Mouse (Mus musculus) forebrain, embryonic 14.5 days (tissue): ENCODE data around the gene Gpr37l1. TPM values are rescaled to one million over a fixed set of nuclear protein-coding genes. Genes with fewer than 3 reads are reported as not detected.

Source experiments
- ATAC-seq: fragments of 200-750 bp; cut with Nextera tagmentation; 2 replicates; pipeline ENCODE4 v1.8.0; 2017; ENCODE audit warnings: mild to moderate bottlenecking, moderate library complexity
- DNase-seq: peaks from one replicate; pipeline ENCODE4 v3.0.0-alpha.2; 2015; ENCODE audit warnings: low spot score
- H3K27ac ChIP-seq: fragments of 300-500 bp; sonication (generic); 2 replicates; pipeline ENCODE4 v1.5.1; 2014; ENCODE audit warnings: low read depth, mild to moderate bottlenecking, control low read depth, low read length, moderate library complexity
- H3K27me3 ChIP-seq: fragments of 300-500 bp; sonication (generic); replicated peaks from 2 replicates; pipeline ENCODE4 v1.6.1; 2014; ENCODE audit warnings: low read length, control low read depth, mixed read lengths; ENCODE audit not compliant: control insufficient read depth, insufficient read depth
- H3K36me3 ChIP-seq: fragments of 300-500 bp; sonication (generic); 2 replicates; pipeline ENCODE4 v1.6.1; 2014; ENCODE audit warnings: low read length, control low read depth; ENCODE audit not compliant: control insufficient read depth, insufficient read depth
- H3K4me1 ChIP-seq: fragments of 300-500 bp; sonication (generic); 2 replicates; pipeline ENCODE4 v1.6.1; 2014; ENCODE audit warnings: antibody characterized with exemption, low read length, control low read depth; ENCODE audit not compliant: control insufficient read depth, insufficient read depth
- H3K4me2 ChIP-seq: fragments of 300-500 bp; sonication (generic); 2 replicates; pipeline ENCODE4 v1.6.1; 2014; ENCODE audit warnings: mild to moderate bottlenecking, control low read depth, low read length
- H3K4me3 ChIP-seq: fragments of 300-500 bp; sonication (generic); 2 replicates; pipeline ENCODE4 v1.5.1; 2014; ENCODE audit warnings: low read depth, low read length, control low read depth
- H3K9ac ChIP-seq: fragments of 300-500 bp; sonication (generic); 2 replicates; pipeline ENCODE4 v1.6.1; 2014; ENCODE audit warnings: mild to moderate bottlenecking, low read length, control low read depth, moderate library complexity
- H3K9me3 ChIP-seq: fragments of 300-500 bp; sonication (generic); replicated peaks from 2 replicates; pipeline ENCODE4 v1.6.1; 2016; ENCODE audit warnings: low read length, control low read depth, mixed read lengths; ENCODE audit not compliant: control insufficient read depth
- WGBS: fragments of 180-500 bp; shearing (Covaris S2); extraction: QIAGEN DNeasy Blood & Tissue Kit; methylation state at CpG from one replicate; pipeline ENCODE4 v1.1.7; 2014; 5-methylcytosine and 5-hydroxymethylcytosine counted together
- polyA plus RNA-seq: library from polyadenylated mRNA; unstranded; fragments of >200 nt; fragmentation: Nextera tagmentation; extraction: Ambion mirVana; gene quantifications from 2 replicates; pipeline ENCODE4 v1.2.1, GENCODE M21; 2014

Gpr37l1 gene
- polyA plus RNA-seq, result 0.24 and 0.33 TPM in 2 replicates

- ATAC-seq, result no peak
These were observed at the start of gene Gpr37l1 for GRCm38 (mm10) chr1:135167435-135167834. Gene Gpr37l1 (minus strand): TSS chr1:135167681.

GRCm38 (mm10) chr1:135213772-135214640 is 46.5 kb upstream of the Gpr37l1 start:
- Histone ChIP-seq H3K4me2 (no peak overlapping the region), H3K36me3 (no peaks in the 10 kb centered on the region), H3K9me3 (no peaks in the 10 kb centered on the region), H3K4me3 (no peak overlapping the region), H3K27ac (no peak overlapping the region), H3K4me1 (no peaks in the 10 kb centered on the region), H3K9ac (no peak overlapping the region), H3K27me3 (no peaks in the 10 kb centered on the region)
- 86% methylated on average over 9 of the region's 9 CpGs for WGBS
- ATAC-seq (no peak), DNase-seq (no peak)

More at GRCm38 (mm10) chr1:135167435-135167834, at the start of gene Gpr37l1:
- DNase-seq, result no peak
- no peak within 1 kb of the TSS for H3K9ac ChIP-seq
- H3K27me3 ChIP-seq, result no peaks in the 10 kb centered on the region
- WGBS, result 72% methylated on average over 11 of the region's 11 CpGs
- H3K36me3 ChIP-seq, result no peaks in the 10 kb centered on the region
- no peak within 1 kb of the TSS for H3K27ac ChIP-seq
- no peaks in the 10 kb centered on the region for H3K4me1 ChIP-seq
- H3K4me3 ChIP-seq, result no peak within 1 kb of the TSS
- no peaks in the 10 kb centered on the region for H3K9me3 ChIP-seq
- H3K4me2 ChIP-seq, result no peak within 1 kb of the TSS

DNA sequence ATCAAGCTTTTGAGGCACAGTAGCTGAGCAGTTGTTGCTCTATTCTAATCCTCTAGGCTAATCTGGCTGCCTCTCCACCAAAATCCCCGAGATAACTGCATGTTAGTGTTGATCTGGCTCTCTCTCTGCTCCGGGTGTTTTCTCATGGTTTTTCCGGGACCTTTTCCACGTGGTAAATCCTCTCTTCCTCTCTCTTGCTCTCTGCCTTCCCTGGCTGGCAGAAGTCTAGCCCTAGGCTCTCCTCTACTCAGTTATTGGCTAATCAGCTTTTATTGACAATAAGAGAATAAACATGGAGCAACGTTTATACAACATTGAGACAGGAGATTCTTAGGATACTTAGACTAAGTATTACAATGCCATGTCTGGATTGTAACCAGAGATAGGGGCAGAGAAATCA is 42.9 kb upstream of the Gpr37l1 start:
- H3K4me3 ChIP-seq, result no peak overlapping the region
- H3K27me3 ChIP-seq, result no peaks in the 10 kb centered on the region
- no peaks in the 10 kb centered on the region for H3K4me1 ChIP-seq
- H3K9ac ChIP-seq, result no peak overlapping the region
- ATAC-seq, result no peak
- H3K9me3 ChIP-seq, result no peaks in the 10 kb centered on the region
- no peak overlapping the region for H3K27ac ChIP-seq
- no peak overlapping the region for H3K4me2 ChIP-seq
- H3K36me3 ChIP-seq, result no peaks in the 10 kb centered on the region
- 62% methylated on average over 5 of the region's 5 CpGs for WGBS
- DNase-seq, result no peak

DNA sequence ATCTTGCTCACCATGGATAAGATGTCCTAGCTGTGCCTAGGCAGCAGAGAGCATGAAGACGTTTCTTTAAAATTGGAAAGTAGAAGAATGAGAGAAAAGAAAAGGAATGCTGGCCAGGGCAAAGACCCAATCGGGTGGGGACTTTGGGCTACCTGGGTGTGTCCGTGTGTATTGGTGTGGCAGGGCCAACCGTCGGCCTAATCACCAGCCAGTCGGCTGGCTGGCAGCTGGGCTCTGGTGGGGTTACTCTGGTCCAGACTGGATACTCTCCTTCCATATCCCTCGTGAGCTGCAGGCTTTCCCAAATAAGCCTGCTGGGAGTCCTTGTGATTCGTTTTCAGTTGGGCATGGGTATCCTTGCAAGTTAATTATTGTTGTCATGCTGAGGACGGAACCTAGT is 41.2 kb upstream of the Gpr37l1 start:
- Histone ChIP-seq H3K4me1 (no peaks in the 10 kb centered on the region), H3K9me3 (no peaks in the 10 kb centered on the region), H3K36me3 (no peaks in the 10 kb centered on the region), H3K4me3 (no peak overlapping the region), H3K9ac (no peak overlapping the region), H3K4me2 (no peak overlapping the region), H3K27me3 (no peaks in the 10 kb centered on the region), H3K27ac (no peak overlapping the region)
- ATAC-seq (no peak), DNase-seq (no peak)
- WGBS, result 73% methylated on average over 9 of the region's 9 CpGs

DNA sequence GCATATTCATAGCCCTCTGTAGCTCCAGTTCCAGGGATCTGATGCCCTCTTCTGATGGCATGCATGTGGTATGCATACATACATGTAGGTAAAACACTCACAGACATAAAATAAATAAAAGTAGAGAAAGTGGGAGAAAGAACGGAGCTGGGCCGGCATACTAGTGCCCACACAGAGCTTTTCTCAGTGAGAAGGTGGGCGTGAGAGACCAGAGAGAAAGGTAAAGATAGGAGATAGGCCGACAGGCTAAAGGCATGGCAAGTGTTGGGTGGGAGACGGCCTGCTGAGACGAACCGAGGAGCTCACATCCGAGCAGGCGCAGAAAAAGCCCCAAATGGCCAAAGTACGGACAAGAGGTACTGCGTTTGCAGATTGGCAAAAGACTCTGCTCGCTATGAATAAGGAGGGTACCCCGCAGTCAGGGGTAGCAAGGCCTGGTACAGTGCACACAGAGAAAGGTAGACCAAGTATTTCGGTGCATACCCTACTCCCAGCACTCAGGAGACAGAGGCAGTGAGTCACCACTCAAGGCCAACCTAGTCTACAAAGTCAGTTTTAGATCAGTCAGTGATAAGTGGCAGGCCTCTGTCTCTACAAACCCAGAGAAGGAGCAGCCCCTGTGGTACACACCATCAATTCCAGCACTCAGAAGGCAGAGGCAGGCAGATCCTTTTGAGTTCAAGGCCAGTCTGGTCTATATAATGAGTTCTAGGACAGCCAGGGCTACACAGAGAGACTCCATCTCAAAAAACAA is 39.3 kb upstream of the Gpr37l1 start:
- WGBS, result 91% methylated on average over 14 of the region's 14 CpGs
- Histone ChIP-seq H3K27me3 (no peaks in the 10 kb centered on the region), H3K4me3 (no peak overlapping the region), H3K4me2 (no peak overlapping the region), H3K27ac (no peak overlapping the region), H3K9ac (no peak overlapping the region), H3K4me1 (no peaks in the 10 kb centered on the region), H3K36me3 (no peaks in the 10 kb centered on the region), H3K9me3 (no peaks in the 10 kb centered on the region)
- no peak for DNase-seq
- ATAC-seq, result no peak

GRCm38 (mm10) chr1:135205257-135205656 is 37.8 kb upstream of the Gpr37l1 start:
- DNase-seq (no peak), ATAC-seq (no peak)
- Histone ChIP-seq H3K36me3 (no peaks in the 10 kb centered on the region), H3K4me3 (no peak overlapping the region), H3K4me1 (no peaks in the 10 kb centered on the region), H3K9me3 (no peaks in the 10 kb centered on the region), H3K27me3 (no peaks in the 10 kb centered on the region), H3K4me2 (no peak overlapping the region), H3K9ac (no peak overlapping the region), H3K27ac (no peak overlapping the region)
- 72% methylated on average over 4 of the region's 4 CpGs for WGBS

DNA sequence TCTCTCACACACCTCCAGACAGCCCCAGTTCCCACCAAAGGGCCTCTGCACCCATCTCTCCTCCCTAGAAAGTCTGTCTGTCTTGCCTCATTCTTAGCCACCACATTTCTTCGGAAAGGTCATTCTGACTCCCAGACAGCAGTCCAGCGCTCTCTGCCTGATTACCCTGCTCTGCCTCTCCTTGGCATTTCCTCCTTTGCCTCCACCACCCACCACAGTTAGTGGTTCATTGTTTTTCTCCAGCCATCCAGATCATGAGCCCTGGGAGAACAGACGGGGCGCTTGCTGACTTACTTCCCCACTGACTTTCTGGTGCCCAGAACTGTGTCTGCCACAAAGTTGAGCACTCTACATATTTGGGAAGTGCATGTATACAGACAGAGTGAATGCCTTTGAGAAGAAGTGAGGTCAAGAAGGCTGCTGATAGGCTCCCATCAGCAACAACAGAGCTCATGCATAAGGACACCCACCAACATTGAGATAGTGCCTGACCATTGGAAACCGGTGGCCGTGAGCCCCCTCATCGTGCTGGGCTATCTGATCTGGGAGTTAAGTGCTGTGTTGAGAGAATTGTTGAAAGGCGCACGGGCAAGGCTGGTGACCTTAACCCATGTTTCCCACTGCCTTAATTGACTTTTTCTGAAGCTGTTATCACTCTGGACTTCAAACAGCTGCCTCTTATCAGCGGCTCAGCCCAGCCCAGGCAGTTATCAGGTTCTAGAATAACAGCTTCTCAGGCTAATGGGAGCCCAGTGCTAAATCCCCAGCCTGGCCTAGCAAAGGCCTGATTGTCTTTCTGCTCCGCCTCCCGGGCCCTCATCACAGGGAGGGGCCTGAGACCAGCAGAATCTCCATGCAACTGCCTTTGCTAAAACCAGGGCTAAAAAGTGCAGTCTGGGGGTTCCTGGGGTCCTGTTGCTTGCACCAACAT is 37.0 kb upstream of the Gpr37l1 start:
- Histone ChIP-seq H3K36me3 (no peaks in the 10 kb centered on the region), H3K4me3 (no peak overlapping the region), H3K4me2 (no peak overlapping the region), H3K9me3 (no peaks in the 10 kb centered on the region), H3K4me1 (peaks cover 1% of the 10 kb centered on the region; the same call in 1 of the 2 replicates), H3K27me3 (no peaks in the 10 kb centered on the region), H3K9ac (no peak overlapping the region), H3K27ac (no peak overlapping the region)
- no peak for ATAC-seq
- DNase-seq, result no peak
- WGBS, result 34% methylated on average over 12 of the region's 12 CpGs

DNA sequence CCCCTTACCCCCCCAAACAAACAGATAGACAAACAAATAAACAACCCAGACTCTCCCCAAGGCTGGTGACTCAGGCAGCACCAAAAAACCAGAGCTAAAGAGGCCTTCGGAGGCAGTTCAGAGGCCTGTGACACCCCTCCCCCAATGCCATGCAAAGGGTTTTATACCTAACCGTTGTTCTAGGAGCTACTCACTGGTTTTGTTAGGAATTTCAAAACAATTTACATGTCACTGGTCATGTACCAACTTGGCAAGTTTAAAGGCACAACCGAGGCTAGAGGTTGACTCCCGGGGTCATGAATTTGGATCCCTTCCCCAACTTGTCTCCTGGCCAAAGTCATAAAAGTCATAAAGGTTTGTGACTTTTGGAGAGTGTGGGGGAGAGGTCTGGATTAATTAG is 32.9 kb upstream of the Gpr37l1 start:
- H3K27me3 ChIP-seq, result no peaks in the 10 kb centered on the region
- H3K4me1 ChIP-seq, result peaks cover 8% of the 10 kb centered on the region
- no peak overlapping the region for H3K4me3 ChIP-seq
- ATAC-seq (no peak), DNase-seq (no peak)
- H3K27ac ChIP-seq, result no peak overlapping the region
- no peaks in the 10 kb centered on the region for H3K36me3 ChIP-seq
- H3K4me2 ChIP-seq, result no peak overlapping the region
- H3K9ac ChIP-seq, result no peak overlapping the region
- H3K9me3 ChIP-seq, result no peaks in the 10 kb centered on the region
- WGBS, result 86% methylated on average over 4 of the region's 4 CpGs
